Mouse (Mus musculus) liver, embryonic 14.5 days (tissue): Measurements from ENCODE around the gene Ccr6.

ENCODE experiments used
- CTCF ChIP-seq: IDR thresholded peaks from 2 replicates; pipeline ENCODE4 v1.5.1; 2016; ENCODE audit warnings: antibody characterized with exemption, low read depth, control low read depth
- EP300 ChIP-seq: IDR thresholded peaks from 2 replicates; pipeline ENCODE4 v1.6.1; 2016; ENCODE audit warnings: antibody characterized with exemption, low read depth

- TF ChIP-seq CTCF (no peak), EP300 (no peak)
Observed at GRCm38 (mm10) chr17:8193678-8194077, 42.2 kb upstream of the Ccr6 start.
